Mouse (Mus musculus): ENCODE measurements around the gene Klhl22.

Gene Klhl22

DNA sequence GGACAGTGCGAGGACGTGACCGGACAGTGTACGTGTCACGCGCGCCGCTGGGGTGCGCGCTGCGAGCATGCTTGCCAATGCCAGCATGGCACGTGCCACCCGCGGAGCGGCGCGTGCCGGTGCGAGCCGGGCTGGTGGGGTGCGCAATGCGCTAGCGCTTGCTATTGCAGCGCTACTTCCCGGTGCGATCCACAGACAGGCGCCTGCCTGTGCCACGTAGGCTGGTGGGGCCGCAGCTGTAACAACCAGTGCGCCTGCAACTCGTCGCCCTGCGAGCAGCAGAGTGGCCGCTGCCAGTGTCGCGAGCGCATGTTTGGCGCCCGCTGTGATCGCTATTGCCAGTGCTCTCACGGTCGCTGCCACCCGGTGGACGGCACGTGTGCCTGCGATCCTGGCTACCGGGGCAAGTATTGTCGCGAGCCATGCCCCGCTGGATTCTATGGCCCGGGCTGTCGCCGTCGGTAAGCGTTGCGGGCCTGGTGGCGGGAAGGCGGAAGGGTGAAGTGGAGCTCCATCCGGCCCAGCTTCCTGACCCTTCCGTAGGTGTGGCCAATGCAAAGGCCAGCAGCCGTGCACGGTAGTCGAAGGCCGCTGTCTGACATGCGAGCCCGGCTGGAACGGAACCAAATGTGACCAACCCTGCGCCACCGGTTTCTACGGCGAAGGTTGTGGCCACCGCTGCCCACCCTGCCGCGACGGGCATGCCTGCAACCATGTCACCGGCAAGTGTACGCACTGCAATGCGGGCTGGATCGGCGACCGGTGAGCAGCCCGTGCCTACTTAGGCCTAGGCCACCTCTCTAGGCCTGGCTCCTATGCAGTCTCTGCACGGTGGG lies 43.6 kb downstream of the Klhl22 start:
- DNase-seq: peak; percentile 65

DNA sequence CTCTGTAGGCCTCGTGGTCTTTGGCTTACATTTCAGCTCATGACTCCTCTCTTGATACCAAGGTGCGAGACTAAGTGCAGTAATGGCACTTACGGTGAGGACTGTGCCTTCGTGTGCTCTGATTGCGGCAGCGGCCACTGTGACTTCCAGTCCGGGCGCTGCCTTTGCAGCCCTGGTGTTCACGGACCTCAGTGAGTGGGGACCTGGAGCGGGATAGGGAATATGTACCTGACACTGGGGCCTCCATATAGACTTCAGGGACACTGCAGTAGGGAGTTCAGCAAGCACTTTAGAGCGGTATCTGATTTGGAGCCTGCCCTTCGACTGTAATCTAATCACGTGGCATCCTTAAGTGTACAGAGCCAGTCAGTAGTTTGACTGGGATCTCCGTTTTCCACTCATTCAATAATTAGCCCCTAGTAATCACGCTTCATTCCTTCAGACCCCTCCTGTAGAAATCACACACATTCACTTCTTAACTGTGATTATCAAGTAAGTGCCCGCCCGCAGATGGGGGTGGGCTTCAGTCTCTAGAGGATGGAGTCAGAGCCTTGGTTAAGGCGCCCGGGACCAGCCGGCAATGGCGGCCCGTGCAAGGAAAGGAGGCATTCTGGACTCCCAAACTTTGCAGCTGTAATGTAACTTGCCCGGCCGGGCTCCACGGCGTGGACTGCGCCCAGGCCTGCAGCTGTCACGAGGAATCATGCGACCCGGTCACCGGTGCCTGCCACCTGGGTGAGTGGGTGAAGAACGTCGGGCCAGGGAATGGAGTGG lies 44.4 kb downstream of the Klhl22 start:
- no peak for DNase-seq

DNA sequence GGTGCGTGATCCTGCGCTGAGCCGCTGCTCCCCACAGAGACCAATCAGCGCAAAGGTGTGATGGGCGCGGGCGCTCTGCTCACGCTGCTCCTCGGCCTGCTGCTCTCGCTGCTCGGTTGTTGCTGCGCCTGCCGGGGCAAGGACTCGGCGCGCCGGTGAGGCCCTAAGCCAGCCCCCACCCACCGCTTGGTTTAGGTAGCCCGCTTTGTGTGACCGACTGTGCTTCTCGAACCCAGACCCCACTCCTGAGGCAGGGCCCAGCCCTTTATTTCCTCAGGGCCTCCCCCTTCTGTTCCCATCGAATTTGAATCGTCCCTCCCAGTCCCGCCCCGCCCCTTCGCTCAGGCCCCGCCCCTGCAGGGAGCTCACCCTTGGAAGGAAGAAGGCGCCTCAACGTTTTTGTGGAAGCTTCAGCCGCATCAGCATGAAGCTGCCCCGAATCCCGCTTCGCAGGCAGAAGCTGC lies 45.1 kb downstream of the Klhl22 start:
- DNase-seq: no peak

DNA sequence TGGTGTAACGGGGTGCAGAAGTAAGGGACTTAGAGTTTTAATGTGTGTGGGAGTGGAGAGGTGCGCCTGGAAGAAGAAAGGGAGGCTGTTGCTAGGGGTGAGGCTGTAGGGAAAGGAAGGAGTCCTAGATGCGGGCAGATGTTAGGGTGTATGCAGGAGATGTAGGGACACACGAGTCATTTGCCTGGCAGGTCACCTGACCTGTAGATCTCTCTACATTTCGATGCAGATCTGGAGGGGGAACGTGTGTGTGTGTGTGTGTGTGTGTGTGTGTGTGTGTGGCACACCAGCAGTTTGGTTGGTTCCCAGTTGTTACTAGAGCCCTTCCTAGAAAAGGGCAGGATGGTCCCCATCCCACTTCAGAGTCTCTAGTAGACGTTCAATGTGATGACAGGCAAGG lies 45.6 kb downstream of the Klhl22 start:
- no peak for DNase-seq

DNA sequence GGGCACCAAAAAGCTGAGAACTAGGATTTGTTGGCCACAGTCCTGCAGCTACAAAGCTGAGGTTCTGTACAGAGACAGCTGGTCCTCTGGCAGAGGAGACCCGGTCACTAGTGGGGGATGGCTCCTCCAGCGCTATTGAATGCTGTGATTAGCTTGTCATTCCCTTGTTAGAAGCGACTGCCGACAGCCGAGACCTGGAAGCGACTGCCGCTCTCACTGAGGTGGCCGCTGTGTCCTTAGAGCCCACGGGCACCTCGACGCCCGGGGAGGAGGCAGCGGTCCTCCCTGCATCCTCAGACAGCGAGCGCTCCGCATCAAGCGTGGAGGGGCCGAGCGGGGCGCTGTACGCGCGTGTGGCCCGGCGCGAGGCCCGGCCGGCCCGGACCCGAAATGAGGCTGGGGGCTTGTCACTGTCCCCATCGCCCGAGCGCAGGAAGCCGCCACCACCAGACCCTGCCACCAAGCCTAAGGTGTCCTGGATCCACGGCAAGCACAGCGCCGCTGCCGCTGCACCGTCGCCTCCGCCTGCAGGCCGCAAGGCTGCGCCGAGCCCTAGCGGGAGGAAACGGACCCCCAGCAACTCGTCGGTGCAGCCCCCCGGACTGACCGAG lies 47.3 kb downstream of the Klhl22 start:
- DNase-seq: peak; percentile 50

DNA sequence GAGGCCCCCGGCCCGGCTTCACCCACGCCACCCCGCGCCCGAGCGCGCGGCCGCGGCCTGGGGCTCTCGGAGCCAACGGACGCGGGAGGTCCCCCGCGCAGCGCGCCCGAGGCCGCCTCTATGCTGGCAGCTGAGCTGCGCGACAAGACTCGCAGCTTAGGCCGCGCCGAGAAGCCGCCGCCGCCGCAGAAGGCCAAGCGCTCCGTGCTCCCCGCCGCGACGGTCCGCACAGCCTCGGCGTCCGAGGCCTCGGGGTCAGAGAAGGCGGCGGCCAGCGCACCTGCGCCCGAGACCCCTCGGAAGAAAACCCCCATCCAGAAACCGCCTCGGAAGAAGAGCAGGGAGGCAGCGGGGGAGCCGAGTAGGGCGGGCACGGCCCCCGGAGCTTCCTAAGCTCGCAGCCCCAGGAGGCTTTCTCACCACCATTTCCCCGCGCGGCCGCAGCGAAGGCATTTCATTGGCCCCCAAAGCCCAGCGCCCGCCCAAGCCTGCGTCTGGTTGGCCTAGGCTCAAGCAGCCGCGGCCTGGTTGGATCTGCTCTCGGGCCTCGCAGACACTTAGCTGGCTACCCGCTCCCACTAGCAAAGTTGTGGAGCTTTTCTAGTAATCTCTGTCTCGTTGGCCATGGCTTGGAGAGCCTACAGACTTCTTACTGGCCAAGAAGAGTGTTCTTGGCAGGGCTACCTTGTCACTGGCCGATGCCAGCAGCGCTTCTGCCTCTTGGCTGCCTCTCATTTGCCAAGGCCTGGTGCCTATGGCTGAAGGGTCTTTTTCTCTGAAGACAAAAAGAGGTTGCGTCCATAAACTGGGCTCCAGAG lies 48.0 kb downstream of the Klhl22 start:
- peak; percentile 91 for DNase-seq

DNA sequence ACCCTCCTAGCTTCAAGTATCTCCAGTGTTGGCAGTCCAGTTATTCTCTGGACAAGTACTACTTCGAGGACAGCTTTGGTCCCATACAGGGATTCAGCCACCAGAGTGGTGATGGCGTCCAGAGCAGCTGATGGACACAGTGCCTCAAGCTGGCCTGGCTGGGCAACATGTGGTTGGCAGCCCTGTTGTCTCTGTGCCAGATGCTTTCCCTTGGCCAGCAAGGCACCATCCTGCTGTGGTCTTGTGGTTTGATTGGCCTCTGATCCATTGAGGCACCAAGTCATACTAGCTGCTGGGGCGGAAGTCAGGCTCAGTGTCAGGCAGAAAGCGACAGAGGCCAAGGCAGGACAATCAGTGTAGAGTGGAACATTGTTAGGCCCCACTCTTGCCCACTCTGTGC lies 49.7 kb downstream of the Klhl22 start:
- DNase-seq: no peak

DNA sequence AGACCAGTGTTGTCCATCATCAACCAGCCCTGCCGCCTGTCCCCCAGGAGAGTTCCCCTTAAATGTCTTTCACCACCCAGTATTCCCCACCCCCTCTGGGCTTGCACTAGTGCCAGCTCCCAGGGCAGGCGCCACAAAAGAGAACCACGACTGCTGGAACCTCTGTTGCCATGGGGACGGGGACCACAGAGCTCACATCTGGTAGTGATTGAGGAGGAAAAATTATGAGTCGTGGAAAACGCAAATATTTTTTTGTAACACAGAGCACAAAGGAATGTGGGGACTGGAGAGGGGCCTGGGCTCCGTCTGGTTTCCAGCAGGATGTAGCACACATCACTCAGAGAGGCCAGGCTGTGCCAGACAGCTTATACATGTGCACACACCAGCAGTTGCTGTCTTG lies 50.3 kb downstream of the Klhl22 start:
- no peak for DNase-seq

DNA sequence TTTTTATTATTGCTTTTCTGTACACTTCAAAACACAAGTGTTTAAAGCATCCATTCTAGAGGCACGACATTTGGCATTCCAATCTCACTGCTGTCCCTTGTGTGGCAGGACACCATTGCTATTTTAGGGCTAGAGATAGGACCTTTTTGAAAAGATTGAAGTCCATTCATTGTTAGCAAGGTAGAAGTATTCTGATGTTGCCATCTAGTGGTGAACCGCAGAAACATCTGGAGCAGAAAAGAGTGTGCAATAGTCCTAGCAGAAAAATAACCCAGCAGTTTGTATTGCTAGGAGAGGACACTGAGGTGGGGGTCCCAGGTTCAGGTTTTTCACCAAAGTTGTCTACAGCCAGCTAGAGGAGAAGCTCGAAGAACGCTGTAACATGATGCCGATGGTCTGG lies 52.7 kb downstream of the Klhl22 start:
- no peak for DNase-seq

DNA sequence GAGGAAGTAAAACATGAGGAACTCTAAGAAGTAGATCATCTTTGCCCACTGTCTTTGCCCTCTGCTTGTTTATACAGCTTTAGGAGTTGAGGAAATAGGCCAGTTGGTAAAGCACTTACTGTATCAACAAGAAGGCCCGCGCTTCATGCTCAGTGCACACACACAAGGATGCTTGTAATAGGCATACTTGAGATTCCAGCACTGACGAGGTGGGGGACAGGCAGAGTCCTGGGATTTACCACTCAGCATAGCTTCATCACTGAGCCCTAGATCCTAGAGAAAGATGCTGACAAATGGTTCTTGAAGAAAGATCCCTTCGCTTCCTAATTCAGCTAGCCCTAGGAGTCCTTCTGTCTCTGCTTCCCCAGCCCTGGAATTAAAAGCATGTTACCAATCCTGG lies 53.8 kb downstream of the Klhl22 start:
- no peak for DNase-seq

DNA sequence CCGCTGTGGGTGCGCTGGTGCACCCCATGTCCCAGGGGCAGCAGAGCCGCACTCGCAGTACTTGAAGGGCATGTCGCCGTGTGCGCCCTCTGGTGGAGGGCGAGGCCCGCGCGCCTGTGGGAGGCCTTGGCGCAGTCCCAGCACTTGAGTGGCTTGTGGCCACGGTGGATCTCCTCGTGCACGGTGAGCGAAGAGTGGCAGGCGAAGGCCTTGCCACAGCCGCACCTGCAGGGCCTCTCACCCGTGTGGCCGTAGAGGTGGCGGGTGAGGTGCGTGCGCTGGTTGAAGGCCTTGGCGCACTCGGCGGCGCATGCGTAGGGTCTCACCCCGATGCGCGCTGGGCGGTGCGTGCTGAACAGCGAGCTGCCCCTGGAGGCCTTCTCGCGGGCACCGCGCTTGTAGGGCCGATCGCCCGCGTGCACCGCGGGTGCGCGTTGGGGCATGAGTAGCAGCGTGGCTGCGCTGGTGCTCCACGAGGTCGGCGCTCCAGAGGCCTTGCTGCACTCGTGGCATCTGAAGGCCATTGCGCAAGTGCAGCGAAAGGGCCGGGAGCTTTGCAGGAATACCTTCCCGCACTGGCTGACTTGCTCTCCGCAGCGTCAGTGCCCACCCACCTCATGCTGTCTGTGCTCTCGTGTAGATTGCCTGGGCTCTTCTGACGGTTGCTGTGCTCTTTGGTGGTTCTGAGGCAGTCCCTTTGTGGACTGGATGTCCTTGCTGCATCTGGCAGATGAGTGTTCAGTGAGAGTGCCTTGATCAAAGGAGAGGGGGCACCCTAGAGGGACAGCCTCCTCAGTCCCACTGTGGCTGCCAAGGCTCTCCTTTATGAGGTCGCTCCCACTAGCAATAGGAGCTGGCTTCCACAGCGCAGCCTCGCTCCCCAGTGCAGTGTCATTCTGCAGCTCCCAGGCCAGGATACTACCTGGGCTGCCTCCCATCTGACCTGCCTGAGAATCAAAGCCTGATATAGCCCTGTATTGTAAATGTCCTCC lies 56.3 kb downstream of the Klhl22 start:
- DNase-seq: peak; percentile 71

DNA sequence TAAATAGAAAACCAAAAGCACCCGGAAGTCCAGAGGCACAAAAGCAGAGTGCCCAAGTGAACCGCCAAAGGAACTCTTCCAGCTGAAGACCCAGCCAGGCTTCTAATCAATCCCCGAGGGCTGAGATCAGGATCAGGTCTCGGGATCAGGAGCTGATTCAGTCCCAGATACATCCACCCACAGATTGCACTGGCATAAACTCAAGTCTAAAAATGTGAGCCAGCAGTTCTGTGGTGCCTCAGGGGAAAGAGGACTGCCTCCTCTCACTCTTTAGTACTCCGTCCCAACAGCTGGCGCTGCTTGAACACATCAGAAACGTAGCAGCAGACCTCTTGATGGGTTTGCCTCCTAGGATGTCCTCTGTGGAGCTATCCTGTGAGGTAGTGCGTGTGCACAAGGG lies 57.1 kb downstream of the Klhl22 start:
- DNase-seq: no peak

DNA sequence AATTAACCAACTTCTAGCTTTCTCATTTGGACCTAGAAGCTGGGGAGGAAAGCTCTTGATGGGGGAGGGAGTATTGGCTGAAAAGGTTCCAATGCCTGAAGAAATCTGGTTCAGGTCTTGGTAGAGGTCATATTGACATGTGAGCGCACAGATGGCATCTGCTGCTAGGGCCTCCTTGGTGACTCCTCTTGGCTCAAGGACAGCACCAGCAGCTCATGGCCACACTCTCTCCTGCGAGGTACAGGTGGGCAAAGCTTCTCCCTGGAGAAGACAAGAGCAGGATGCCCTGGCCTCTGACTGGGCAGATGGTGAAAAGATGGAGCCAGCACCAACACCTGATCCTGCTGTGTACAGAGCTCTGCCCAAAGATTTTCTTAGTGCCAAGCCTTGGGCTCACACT lies 67.1 kb downstream of the Klhl22 start:
- DNase-seq: no peak

DNA sequence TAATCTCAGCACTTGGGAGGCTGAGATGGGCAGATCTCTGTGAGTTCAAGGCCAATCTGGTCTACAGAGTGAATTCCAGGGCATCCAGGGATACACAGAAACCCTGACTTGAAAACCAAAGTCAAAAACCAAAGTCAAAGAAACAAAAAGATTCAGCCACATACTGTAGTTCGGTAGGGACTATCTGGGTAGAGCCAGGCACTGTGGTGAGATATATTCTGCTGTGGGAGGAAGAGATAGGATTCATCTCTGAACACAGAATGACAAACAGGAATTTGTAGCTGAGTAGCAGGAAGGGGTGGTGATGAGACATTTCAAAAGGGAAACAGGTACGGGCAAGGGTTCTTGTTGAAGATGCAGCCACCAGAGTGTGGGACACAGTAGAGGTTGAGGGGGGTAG lies 68.8 kb downstream of the Klhl22 start:
- no peak for DNase-seq

DNA sequence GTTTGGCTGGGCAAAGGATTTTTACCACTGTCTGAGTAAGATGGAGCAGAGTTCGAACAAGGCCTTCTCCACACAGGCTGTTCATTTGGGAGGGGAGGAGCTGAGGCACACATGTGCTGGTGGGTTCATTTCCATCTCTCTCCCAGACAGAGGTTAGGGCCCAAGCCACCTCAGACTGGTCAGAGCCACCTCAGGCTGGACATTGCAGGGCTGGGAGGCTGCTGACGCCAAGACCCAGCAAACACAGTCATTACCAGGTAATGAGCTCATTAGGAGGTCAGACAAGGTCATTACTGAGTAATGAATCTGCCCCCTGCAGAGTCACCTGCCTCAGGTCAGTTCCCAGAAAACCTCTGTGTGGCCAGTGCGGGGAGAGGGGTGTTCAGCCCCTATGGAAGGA lies 69.4 kb downstream of the Klhl22 start:
- no peak for DNase-seq

DNA sequence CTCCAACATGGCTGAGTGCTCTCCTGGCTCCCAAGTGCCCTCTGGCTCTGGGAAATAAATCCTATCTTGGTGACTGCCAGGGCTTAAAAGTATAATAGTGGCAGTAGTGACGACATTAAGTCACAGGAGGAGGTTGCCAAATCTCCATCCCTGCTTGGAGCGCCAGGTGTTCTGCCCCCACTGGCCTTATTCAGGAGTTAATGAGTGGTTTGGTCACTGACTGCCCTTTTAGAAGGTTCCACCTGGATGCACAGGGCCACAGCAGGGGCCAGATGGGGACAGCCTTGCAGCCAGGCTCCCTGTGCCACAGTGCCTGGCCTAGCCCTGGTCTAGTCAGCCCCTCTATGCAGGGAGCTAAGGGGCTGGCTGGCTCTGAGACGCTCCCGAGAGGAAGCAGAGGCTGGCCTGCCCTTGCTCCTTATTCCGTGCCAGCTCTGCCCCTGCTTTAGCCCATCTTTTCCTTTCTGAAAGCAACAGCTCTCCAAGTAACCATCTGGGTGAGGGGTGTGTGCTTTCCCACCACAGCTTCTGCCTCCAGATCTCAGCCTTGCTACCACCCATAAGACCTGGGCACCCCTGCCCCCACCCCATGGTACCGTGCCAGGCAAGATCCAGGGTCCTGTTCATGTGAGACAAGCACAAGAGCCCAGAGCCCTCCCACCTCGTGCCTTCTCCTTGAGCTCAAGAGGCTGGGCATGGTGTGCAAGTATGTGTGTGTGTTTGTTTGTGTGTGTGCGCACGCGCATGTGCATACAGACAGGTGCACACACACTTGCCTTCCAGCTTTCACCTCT lies 71.2 kb downstream of the Klhl22 start:
- no peak for DNase-seq

DNA sequence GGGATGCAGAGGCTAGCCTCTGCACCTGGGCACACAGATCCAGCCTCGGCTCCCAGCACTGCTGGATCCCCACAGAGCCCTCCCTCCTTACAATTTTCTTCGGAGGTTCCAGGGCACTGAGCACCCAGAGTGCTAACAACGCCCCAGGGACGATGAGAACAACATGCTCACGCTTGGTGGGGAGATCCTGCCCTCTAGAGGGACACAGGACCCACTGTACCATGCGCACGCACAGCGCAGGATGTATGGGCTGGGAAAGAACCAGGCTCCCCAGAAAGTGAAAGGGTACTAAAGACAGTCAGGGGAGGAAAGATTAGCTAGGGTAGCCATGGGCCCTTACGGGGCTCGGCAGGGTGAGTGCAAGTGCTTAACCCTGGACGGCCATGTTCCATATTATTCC lies 72.4 kb downstream of the Klhl22 start:
- DNase-seq: no peak

DNA sequence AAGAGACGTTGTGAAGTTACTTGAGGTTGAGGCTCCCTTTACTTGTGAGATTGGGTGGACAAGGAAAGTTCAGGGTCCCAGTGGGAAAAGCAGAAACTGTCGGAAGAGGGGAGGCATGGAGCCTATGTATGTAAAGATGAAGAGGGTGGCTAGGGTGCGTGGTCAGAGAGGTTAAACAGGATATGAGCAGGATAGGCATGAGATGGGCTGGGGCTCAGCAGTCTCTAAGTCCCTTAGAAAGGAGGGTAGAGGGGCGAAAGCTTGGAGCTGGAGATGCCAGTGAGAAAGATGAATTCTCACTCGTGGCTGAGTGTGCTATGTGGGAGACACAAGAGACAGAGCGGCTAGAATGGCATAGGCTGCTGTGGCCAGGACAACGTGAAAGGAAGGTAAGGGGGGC lies 73.4 kb downstream of the Klhl22 start, which contains the start of gene B830017H08Rik:
Gene B830017H08Rik (plus strand): TSS at position 301 of the 400 bp plus-strand sequence.
- DNase-seq: no peak

DNA sequence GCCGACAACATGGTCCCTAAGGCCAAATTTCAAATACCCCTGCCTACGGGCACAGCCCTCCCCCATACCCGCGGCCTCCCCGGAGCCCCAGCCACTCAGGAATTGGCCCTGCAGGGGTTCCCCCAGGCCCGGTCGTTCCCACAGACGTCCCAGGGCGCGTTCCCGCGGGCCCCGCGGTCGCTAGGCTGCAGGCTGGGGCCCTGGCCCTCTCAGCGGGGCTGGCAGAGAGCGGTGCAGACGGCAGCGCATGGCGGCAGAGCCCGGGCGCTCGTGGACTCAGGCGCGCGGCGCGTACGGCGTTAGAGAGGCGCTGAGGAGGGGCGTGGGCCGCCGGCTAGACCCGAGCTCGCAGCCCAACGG lies 73.9 kb downstream of the Klhl22 start:
- peak; percentile 63 for DNase-seq

DNA sequence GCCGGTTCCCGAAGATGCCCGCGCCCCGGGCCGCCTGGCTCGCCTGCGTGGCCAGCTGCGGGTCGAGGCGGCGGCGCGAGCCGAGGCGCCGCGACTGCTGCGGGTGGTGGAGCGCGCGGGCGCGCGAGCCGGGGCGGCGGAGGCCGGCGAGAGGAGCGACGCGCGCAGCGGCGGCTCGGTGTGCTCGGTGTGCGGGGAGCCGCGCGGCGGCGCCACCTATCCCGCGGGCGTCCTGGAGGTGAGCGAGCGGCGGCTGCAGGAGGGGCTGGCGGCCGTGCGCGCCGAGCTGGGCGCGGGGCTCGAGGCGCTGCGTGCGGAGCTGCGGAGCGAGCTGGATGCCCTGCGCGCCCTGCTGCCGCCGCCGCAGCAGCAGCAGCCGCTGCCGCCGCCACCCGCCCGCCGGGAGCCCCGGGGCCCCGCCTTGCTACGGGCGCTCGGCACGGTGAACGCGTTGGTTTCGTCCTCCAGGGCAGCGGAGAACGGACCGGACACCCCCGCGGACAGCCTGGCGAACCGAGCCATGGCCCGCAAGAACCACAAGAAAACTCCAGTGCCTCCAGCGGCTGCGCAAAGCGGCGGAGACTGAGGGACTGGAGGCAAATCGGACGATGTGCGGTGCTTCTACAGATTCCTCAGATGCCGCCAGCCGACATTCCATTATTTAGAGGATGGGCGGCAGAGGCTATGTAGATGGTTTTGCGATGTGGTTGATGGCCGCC lies 74.4 kb downstream of the Klhl22 start:
- DNase-seq: peak; percentile 60

Measured in right cerebral cortex, postnatal 4 days (tissue).